In genomic region chr12:16656906-16657875, GRCm38 (mm10) we compare ENCODE assay signal across 13 mouse cellular contexts. TPM values are rescaled to one million over a fixed set of nuclear protein-coding genes. Genes with fewer than 3 reads are reported as not detected.
DNase-seq lines count a peak whose midpoint lies in the region; TF ChIP-seq lines count a peak whose summit lies in the region.
"Had no signal": no experiment of that assay in that cellular context is flagged by ENCODE, and none has a peak within 500 bp of the region (broad histone marks: within the 10 kb centered on the region; RNA-seq: fewer than 3 reads in every experiment).

No protein-coding gene starts in this region.

- H3K4me3 ChIP-seq in gastrocnemius, adult 2 months: no peak overlapping the region
- H3K4me3 ChIP-seq: hindbrain, embryonic 10.5 days; midbrain, embryonic 10.5 days had no signal

- peak; percentile 51 for TF ChIP-seq CTCF in gastrocnemius, adult 2 months (IDR thresholded peaks at IDR 0.05)

- intact Hi-C loops in gastrocnemius, adult 2 months (cut with DNase I): no loop called here

- DNase-seq in gastrocnemius, adult 2 months: no peak
- DNase-seq in gastrocnemius, adult 18-20 months (ENCODE audit: low spot score): no peak
- peak; percentile 34 for DNase-seq in right cerebral cortex, adult 18-20 months
- no peak for DNase-seq in right cerebral cortex, postnatal 14 days
- peak; percentile 38 to 60 for DNase-seq in frontal cortex, adult 2 months (ENCODE audit: extremely low spot score in 1 of 2, low spot score in 1 of 2)
- peak; percentile 28 for DNase-seq in right cerebral cortex, postnatal 25 days
- DNase-seq in gastrocnemius, adult 8-10 months (ENCODE audit: low spot score in 2 of 2): no peak
- no peak for DNase-seq in urinary bladder, postnatal 36 days (ENCODE audit: low spot score in 2 of 2)
- DNase-seq: kidney, adult 11 months; liver had no signal

- H3K27ac ChIP-seq in gastrocnemius, adult 2 months: peak overlapping the region; percentile 43; the same call in 1 of the 2 replicates
- H3K27ac ChIP-seq: hindbrain, embryonic 10.5 days; midbrain, embryonic 10.5 days had no signal

RNA-seq across cellular contexts. Expression of gene Ntsr2, which starts 4.0 kb away (rescaled TPM):
- total RNA-seq in gastrocnemius, adult 2 months (2021): 1 to 10 TPM; 2.2 to 4.2 TPM
- total RNA-seq in gastrocnemius, adult 18-20 months (2021): 1 to 10 TPM; 2.6 TPM
- polyA plus RNA-seq in frontal cortex, adult 2 months (2012; rRNA removed): 273 and 311 TPM in 2 replicates
- total RNA-seq in gastrocnemius, adult 8-10 months (2022): 1 to 10 TPM; 1.1 to 2.8 (median 2.1) TPM
- polyA plus RNA-seq: heart, embryonic 11.5 days; hindbrain, embryonic 10.5 days; midbrain, embryonic 10.5 days had no signal

RNA-seq across cellular contexts. Expression of gene Lpin1, which starts 46.4 kb away (rescaled TPM):
- total RNA-seq in gastrocnemius, adult 2 months (2021): 100 to 1,000 TPM; 279 to 395 TPM
- 100 to 1,000 TPM; 212 to 245 TPM for total RNA-seq in gastrocnemius, adult 18-20 months (2021)
- 20.5 and 21.2 TPM in 2 replicates for polyA plus RNA-seq in frontal cortex, adult 2 months (2012; rRNA removed)
- total RNA-seq in gastrocnemius, adult 8-10 months (2022): 100 to 1,000 TPM; 227 to 339 (median 265) TPM

Comparison
In these comparisons a context has a peak if more than half of its experiments do, and no peak if none do; other contexts are left out.
1. DNase-seq: peak in right cerebral cortex, adult 18-20 months (single experiment), frontal cortex, adult 2 months (2 of 2) and right cerebral cortex, postnatal 25 days (single experiment); none in gastrocnemius, adult 2 months (single experiment), gastrocnemius, adult 18-20 months (single experiment), right cerebral cortex, postnatal 14 days (single experiment), gastrocnemius, adult 8-10 months (0 of 2) and urinary bladder, postnatal 36 days (0 of 2).